Mouse (Mus musculus) large intestine, adult 2 months (tissue): ENCODE results near the gene Fam3b. TPM values are rescaled to one million over a fixed set of nuclear protein-coding genes. Genes with fewer than 3 reads are reported as not detected.

ENCODE experiments used
- DNase-seq: peaks from one replicate; pipeline ENCODE4 v3.0.0-alpha.2; 2012; ENCODE audit warnings: low read depth, low spot score
- WGBS: fragments of 180-500 bp; shearing (Covaris S2); methylation state at CpG from one replicate; pipeline ENCODE4 v1.1.7; 2018; 5-methylcytosine and 5-hydroxymethylcytosine counted together
- polyA plus RNA-seq: library from polyadenylated mRNA; depleted of rRNA; stranded (reverse); fragments of >200 nt; gene quantifications from 2 replicates; pipeline ENCODE4 v1.2.3, GENCODE M21; 2012; rRNA removed

The Fam3b gene
- polyA plus RNA-seq: 220 and 234 TPM in 2 replicates

- 30% methylated on average over 4 of the region's 4 CpGs for WGBS
- no peak for DNase-seq
Observed at GRCm38 (mm10) chr16:97514099-97514940, at the start of gene Fam3b. TSS of gene Fam3b (minus strand) at chr16:97514816.

GRCm38 (mm10) chr16:97544340-97544739, 29.7 kb upstream of the Fam3b start:
- 59% methylated on average over 4 of the region's 4 CpGs for WGBS
- DNase-seq: no peak

DNA sequence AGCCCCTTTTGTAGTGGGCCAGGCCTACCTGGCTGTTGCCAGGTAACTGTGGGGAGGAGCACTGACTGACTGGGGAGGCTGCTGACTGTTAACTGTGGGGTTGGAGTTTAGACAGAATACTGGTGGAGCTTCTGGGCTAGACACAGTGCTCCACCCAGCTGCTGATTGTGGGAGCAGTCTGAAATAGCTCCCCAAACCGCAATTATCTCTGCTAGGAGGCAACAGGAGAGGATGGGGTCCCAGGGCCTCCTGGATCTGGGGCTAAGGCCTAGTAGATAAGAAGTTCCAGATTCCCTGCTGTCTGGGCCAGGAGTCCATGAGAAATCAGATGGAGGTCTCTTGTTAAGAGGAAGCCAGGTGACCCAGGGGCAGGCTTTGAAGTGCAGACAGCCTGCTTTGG, 22.2 kb upstream of the Fam3b start:
- WGBS: 35% methylated on average over 1 of the region's 1 CpGs
- DNase-seq: no peak

DNA sequence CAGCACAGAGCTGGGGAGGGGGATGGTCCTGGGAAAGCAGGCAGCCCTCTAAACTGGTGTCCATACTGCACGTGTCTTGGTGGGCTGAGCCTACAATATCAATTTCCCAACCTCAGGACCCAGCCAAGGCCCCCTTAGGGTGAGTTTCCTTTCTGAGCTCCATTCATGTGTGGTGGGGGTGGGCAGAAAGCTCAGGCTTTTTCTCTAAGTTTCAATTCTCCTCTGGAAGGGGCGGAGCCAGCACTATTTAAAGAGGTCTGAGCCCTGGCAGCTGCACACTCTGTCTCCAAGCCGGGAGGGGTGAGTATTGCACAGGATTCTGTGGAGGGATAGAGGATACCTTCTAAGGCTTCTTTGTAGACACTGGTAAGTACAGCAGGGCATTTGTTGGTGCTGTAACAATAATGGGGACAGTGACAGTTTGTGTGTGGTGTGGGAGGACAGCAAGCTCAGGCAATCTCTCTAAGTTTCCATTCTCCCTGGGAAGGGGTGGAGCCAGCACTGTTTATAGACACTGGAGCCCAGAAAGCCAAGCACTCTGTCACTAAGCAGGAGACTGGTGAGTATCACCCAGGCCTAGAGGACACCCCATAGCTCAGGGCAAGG, 21.3 kb upstream of the Fam3b start:
- DNase-seq: no peak
- 9% methylated on average over 3 of the region's 3 CpGs for WGBS

DNA sequence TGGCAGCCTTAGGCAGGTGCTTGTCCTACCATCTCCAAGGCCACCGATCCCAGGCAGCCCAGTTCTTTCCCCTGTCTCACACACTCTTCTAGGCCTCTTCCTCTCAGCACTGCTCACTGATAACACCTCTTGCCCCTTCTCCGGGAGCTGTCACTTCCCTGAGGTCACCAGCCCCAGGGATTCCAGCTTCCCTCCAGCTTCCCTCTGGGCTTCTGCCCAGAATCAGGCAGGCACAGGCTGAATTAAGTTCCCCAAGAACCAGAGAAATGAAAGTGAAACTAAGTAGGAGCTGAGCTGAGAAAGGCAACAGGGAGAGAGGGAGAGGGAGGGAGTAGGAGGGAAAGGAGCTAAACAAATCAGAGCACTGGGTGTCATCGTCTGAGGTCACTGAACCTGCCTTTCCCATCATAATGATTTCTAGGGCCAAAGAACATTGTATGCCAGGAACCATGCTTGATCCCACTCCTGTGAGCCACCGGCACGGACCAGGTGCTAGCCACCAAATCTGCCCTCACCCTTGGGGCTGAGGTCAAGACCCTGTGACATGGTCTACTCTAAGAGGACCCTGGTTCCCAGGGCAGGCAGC, 20.4 kb upstream of the Fam3b start:
- WGBS: 4% methylated on average over 5 of the region's 5 CpGs
- peak; percentile 79 for DNase-seq

DNA sequence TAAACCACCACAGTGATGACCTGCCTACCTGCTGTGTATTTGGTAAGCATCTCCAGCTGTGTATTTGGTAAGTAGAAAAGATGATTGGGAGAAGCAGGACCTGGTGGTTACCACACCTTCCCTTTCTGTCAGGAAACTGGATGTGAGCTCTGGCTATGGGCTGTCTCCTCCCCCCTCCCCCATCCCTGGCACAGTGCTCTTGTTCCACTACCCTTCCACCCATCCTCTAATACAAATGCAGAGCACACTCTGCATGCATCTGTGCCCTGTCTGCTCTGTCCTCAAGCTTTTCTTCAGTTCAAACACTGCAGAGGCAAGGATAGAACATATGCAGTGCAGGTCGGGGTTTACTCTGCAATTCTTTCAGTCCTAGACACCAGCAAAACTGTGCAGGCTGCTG, 19.8 kb upstream of the Fam3b start:
- DNase-seq: no peak
- 7% methylated on average over 1 of the region's 1 CpGs for WGBS

GRCm38 (mm10) chr16:97533751-97534150, 19.1 kb upstream of the Fam3b start:
- no peak for DNase-seq
- WGBS: 80% methylated on average over 5 of the region's 5 CpGs

DNA sequence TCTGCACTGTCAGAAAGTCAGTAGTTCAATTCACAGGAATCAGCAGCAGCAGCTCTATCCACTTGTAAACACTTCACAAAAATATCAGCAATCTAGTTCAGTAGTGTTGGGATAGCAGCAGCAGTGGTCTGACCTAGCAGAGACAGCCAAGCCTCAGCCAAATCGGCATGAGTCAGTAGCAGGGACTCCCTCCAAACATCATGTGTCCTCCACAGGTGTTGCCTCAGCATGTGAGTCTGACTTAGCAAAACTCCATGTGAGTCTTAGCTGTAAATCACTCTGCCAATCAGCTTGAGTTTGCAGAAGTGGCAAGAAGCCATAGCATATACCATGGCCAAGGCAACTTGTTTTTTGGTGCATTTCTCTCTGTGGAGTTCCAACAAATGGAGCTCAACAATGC, 18.5 kb upstream of the Fam3b start:
- DNase-seq: no peak
- WGBS: 79% methylated on average over 1 of the region's 1 CpGs

- 29% methylated on average over 2 of the region's 2 CpGs for WGBS
Observed at GRCm38 (mm10) chr16:97529241-97529640, 14.6 kb upstream of the Fam3b start.

DNA sequence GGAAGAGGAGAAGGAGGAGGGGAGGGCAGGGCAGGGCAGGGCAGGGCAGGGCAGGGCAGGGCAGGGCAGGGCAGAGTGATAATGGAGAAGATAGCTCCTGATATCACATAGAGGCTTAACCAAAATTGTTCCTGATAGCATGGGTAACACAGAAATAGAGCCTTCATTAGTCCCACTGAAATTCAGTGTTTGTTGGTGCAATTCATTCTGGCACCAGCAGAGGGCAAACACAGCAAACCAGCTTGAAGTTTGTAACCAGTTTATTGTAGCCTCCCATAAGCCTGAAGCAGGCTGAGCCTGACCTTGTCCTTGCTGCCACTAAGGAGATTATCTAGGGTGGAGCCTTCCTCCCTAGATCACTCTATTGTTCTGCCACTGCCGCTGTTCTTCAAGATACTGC, 8.4 kb upstream of the Fam3b start:
- no peak for DNase-seq

More at GRCm38 (mm10) chr16:97529241-97529640, 14.6 kb upstream of the Fam3b start:
- DNase-seq: no peak

GRCm38 (mm10) chr16:97521983-97522382, 7.4 kb upstream of the Fam3b start:
- 13% methylated on average over 6 of the region's 6 CpGs for WGBS
- no peak for DNase-seq

More for the DNA sequence above, 8.4 kb upstream of the Fam3b start:
- WGBS: 13% methylated on average over 1 of the region's 1 CpGs

- no peak for DNase-seq
- WGBS: 74% methylated on average over 3 of the region's 3 CpGs
Observed at GRCm38 (mm10) chr16:97516341-97516740, 1.7 kb upstream of the Fam3b start.

DNA sequence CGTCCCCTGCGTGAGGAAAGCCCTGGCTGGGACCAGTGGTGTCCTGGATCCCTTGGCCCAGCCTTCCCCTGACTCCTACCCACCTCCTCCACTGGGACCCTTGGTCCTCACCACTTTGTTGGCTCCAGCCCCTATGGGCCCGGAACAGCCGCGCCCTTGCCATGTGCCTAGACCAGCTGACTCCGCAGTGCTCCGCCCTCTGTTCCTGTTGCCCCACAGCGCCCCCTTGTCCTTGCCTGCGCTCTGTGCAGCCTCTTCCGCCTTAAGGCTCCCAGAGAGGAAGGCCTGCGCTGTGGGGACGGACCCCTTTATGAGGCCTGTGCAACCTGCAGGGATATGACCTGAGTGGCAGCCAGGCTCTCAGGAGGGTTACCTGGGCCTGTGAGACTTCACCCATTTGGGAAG, 2.3 kb downstream of the Fam3b start:
- WGBS: 89% methylated on average over 12 of the region's 12 CpGs
- DNase-seq: no peak

DNA sequence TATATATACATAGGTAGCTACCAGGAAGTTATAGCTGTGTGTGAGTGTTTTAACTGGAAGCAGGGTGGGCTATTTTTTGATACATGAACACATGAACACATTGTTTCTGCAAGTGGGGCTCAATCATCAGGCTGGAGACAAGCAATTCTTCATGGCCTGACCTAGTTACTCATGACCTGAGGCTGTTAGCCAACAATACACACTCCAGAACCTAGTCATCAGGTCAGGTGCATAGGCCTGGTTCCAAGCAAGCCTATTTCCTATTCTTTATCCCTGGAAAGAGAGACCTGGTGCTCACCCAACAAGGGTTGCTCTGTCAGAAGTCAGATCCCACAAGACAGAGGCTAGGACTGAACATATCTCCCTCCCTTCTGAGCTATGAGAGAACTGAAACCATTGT, 3.1 kb downstream of the Fam3b start:
- DNase-seq: no peak

DNA sequence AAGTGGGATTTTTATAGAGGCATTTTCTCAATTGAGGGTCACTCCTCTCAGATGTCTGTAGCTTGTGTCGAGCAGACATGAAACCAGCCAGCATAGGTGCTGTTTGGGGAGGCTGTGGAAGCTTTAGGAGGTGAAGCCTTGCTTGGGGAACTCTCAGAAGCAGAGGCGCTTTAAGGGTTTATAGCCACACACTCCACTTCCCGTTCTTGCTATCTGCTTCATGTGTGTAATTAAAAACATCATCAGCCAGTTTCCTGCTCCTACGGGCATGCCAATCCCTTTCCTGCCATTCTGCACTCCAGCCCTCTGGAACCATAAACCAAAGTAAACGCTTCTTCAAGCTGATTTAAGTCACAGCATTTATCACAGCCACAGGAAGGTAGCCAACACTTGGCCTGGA, 3.8 kb downstream of the Fam3b start:
- WGBS: 9% methylated on average over 5 of the region's 5 CpGs
- no peak for DNase-seq

DNA sequence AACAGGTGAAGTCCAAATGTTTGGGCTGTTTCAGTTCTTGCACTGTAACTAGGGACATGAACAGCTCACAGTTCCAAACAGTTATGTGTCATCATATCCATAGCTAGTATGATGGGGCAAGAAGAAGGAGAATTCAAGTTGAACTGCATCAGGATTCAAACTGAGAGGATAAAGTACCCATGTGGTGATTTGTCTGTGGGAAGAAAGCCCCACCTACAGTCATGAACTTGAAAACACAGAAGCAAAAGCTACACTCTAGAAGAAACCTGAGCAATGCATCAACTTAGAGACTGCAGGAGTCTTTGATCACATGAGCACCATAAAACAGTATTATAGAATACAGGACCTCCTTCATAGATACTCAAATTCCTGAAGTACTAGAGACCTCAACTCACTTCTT, 6.8 kb downstream of the Fam3b start:
- no peak for DNase-seq

DNA sequence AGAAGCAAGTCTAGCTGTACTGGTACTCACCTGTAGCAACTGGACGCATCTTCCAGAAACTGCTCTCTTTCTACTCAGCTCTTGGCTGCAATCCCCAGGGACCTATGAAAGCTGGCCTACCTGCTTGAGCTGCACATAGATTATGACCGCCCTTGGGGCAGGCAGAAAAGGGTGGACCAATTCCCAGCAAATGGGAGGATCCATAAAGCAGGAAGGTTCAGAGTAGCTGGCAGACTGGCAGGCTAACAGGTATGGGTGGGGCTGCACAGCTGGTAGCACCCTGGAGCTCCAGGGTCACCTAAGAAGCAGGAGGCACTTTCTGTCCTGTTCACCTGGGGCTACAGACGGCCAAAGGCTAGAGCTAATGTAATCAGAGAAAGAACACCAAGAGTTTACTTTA, 9.8 kb downstream of the Fam3b start:
- WGBS: 32% methylated on average over 3 of the region's 3 CpGs
- peak; percentile 78 for DNase-seq

GRCm38 (mm10) chr16:97503849-97504248, 10.8 kb downstream of the Fam3b start:
- DNase-seq: no peak
- 49% methylated on average over 3 of the region's 3 CpGs for WGBS

- no peak for DNase-seq
- WGBS: 83% methylated on average over 7 of the region's 7 CpGs
Observed at GRCm38 (mm10) chr16:97500901-97501300, 13.7 kb downstream of the Fam3b start.

DNA sequence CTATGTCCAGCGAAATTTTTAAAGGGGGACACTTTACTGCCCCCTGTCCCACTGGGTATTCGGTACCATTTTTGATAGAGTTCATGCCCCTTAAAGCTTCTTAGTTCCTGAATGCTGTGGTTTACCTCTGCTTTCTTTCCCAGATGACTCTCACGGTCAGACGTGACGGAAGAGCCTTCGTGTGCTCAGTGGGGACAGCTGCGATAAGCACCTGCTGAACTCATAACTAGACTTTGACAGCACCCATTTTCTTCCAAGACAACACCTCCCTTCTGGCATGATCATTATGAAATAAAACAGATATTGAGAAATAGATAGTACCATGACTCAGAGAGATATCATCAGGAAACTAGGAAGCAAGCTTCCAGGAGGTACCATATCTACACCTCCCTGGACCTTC, 15.2 kb downstream of the Fam3b start:
- 74% methylated on average over 7 of the region's 7 CpGs for WGBS
- no peak for DNase-seq

DNA sequence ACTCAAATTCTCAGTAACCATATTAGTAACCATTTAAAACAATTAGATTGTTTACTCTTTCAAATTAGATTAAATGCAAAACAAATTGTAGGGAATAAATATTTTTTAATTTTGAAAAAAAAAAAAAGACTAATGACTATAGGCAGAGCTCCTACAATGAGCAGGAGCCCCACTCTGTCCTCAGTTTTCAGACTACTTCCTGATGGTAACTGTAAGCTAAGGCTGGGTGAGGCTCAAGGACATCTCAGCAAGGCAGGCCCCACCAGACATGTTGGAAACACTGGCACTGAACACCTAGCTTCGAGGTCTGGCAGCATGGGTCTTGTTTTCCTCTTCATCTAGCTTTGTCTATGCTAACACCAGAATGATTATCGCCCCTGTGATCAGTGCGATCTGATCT, 16.5 kb downstream of the Fam3b start:
- WGBS: 76% methylated on average over 3 of the region's 3 CpGs
- no peak for DNase-seq
